Mouse (Mus musculus): ENCODE results near the gene Pxylp1.

- TF ChIP-seq POLR2A (IDR thresholded peaks at IDR 0.05; ENCODE audit: low read depth, low read length) (no peak), RCOR1 (conservative IDR thresholded peaks at IDR 0.05; ENCODE audit: low read depth, low read length) (no peak), CHD1 (IDR thresholded peaks at IDR 0.05; ENCODE audit: low read depth, low read length) (no peak)
Observed at GRCm38 (mm10) chr9:96899004-96899403, 6.5 kb upstream of the Pxylp1 start.
